Mouse (Mus musculus) ES-E14 (cell line): Measurements from ENCODE around the gene Spns3.

Experiments
- CHD2 ChIP-seq: IDR thresholded peaks from 2 replicates; pipeline ENCODE4 v1.6.1; 2014; ENCODE audit warnings: mild to moderate bottlenecking, low read depth, low read length, inconsistent platforms
- HCFC1 ChIP-seq: IDR thresholded peaks from 2 replicates; pipeline ENCODE4 v1.6.1; 2012; ENCODE audit warnings: low read length, inconsistent platforms, borderline replicate concordance; ENCODE audit not compliant: insufficient read depth
- MAFK ChIP-seq: IDR thresholded peaks from 2 replicates; pipeline ENCODE4 v1.6.1; 2014; ENCODE audit warnings: mild to moderate bottlenecking, low read depth, low read length, inconsistent platforms; ENCODE audit not compliant: insufficient read depth
- ZC3H11A ChIP-seq: IDR thresholded peaks from 2 replicates; pipeline ENCODE4 v1.6.1; 2012; ENCODE audit warnings: low read depth, mild to moderate bottlenecking, inconsistent platforms, low read length, borderline replicate concordance
- ZNF384 ChIP-seq: IDR thresholded peaks from 2 replicates; pipeline ENCODE4 v1.6.1; 2012; ENCODE audit warnings: low read depth, low read length, inconsistent platforms

- TF ChIP-seq HCFC1 (no peak), MAFK (no peak), ZNF384 (no peak), ZC3H11A (no peak), CHD2 (no peak)
Observed at GRCm38 (mm10) chr11:72531632-72532031, 18.7 kb downstream of the Spns3 start.
